Mouse (Mus musculus): Measurements from ENCODE around the gene Dcaf12. TPM values are rescaled to one million over a fixed set of nuclear protein-coding genes. Genes with fewer than 3 reads are reported as not detected.
A peak's percentile ranks its signal among the peaks of the same experiment; 100 is the strongest.

Dcaf12 gene
- total RNA-seq (2014; fragmentation: Nextera tagmentation) = 45.1 and 52.4 TPM in 2 replicates
- total RNA-seq (2017) = 39.1 and 41.8 TPM in 2 replicates
- polyA plus RNA-seq (2012) = 49.2 and 50.8 TPM in 2 replicates

DNA sequence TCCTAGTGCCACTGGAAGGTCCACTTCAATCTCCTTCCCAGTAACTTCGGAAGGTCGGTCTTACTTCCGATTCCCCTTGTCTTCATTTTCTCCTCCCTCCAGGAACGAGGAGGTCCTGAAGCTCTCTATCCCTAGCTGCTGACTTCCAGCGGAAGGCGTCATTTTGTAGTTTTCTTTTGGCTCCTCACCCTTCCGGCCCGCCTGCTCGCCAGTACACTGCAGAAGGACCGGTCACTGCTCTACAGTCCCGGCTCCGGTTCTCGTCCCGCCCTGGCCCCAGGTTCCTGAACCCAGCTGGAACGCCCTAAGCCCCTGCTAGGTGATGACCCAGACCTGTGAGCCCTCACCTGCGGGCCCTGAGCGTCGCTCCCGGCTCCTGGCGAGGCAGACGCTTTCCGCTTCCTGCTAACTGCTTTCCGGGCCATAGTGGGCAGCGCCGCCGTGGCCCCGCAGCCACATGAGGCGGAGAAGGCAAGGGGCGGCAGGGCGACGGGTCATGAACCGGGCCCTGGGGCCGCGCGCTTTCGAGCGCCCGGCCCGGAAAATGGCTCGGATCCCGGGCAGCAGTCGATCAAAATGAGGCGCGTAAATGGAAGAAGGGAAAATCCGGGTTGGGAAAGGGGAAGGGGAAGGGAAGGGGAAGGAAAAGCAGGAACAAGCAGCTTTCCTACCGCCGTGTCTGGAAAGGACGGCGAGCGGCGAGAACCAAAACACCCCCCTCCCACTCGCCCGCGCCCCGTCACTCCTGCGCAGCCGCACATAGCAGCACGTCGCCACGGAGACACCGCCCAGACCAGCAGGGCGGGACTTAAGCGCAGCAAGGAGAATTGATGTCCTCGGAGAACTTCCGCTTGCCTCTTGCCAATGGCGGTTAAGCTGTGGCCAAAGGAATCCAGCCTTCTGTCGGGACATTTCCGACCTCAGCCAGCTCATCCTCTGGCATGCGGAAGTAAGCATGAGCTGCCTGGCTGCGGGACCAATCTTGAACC, at the start of gene Dcaf12:
TSS of gene Dcaf12 (minus strand) at position 749 of the 989 bp plus-strand sequence.
- peaks cover 45% of the 10 kb centered on the region for H3K36me3 ChIP-seq (replicated peaks)
- no peak for TF ChIP-seq GATA2 (IDR thresholded peaks at IDR 0.05; ENCODE audit: borderline replicate concordance, low read depth, low read length)
- no peak for TF ChIP-seq GATA1 (IDR thresholded peaks at IDR 0.05; ENCODE audit: borderline replicate concordance, low read length)
- TF ChIP-seq TAL1 (conservative IDR thresholded peaks at IDR 0.05; ENCODE audit: low read depth, low read length) = no peak
- TF ChIP-seq POLR2AphosphoS5 (IDR thresholded peaks at IDR 0.05; ENCODE audit: insufficient replicate concordance, low read depth, low read length) = no peak
- no peak for TF ChIP-seq CTCF (IDR thresholded peaks at IDR 0.05; ENCODE audit: low read depth, low read length)
- ATAC-seq (ENCODE audit: extremely low read depth, insufficient number of reproducible peaks, low FRiP score, poor library complexity, severe bottlenecking) (peak; percentile 85), DNase-seq (ENCODE audit: low spot score) (peak; percentile 92)
- no peaks in the 10 kb centered on the region for H3K27me3 ChIP-seq (ENCODE audit: insufficient read depth, low read length)
- peak within 1 kb of the TSS; percentile 99 for H3K4me3 ChIP-seq (ENCODE audit: low read depth, low read length)
- H3K4me1 ChIP-seq (ENCODE audit: insufficient read depth, low read depth, low read length) = peaks cover 40% of the 10 kb centered on the region
- H3K9me3 ChIP-seq (replicated peaks) = no peaks in the 10 kb centered on the region

DNA sequence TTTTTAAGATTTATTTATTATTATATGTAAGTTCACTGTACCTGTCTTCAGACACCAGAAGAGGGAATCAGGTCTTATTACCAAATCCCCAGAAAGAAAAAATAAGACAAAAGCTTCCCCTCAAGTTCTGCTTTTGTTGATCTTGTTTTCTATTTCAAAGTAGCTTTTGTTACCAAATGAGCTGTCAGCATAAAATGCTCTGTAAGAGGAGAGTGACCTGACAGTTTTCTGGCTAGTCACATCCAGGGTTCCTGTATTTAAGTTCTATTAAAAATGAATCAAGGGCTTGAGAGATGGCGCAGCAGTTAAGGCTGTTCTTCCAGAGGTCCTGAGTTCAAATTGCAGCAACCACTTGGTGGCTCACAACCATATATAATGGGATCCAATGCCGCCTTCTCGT, 46.4 kb upstream of the Dcaf12 start:
- Histone ChIP-seq H3K36me3 (replicated peaks) (peaks cover 58% of the 10 kb centered on the region), H3K9me3 (replicated peaks) (no peaks in the 10 kb centered on the region), H3K27me3 (ENCODE audit: insufficient read depth, low read length) (no peaks in the 10 kb centered on the region), H3K4me1 (ENCODE audit: insufficient read depth, low read depth, low read length) (peaks cover 17% of the 10 kb centered on the region), H3K4me3 (ENCODE audit: low read depth, low read length) (no peak overlapping the region)
- no peak for ATAC-seq (ENCODE audit: extremely low read depth, insufficient number of reproducible peaks, low FRiP score, poor library complexity, severe bottlenecking)
- TF ChIP-seq POLR2AphosphoS5 (IDR thresholded peaks at IDR 0.05; ENCODE audit: insufficient replicate concordance, low read depth, low read length) (no peak), TAL1 (conservative IDR thresholded peaks at IDR 0.05; ENCODE audit: low read depth, low read length) (no peak), GATA2 (IDR thresholded peaks at IDR 0.05; ENCODE audit: borderline replicate concordance, low read depth, low read length) (no peak), CTCF (IDR thresholded peaks at IDR 0.05; ENCODE audit: low read depth, low read length) (no peak), GATA1 (IDR thresholded peaks at IDR 0.05; ENCODE audit: borderline replicate concordance, low read length) (no peak)
- no peak for DNase-seq (ENCODE audit: low spot score)

GRCm38 (mm10) chr4:41359358-41359757, 44.7 kb upstream of the Dcaf12 start:
- ATAC-seq (ENCODE audit: extremely low read depth, insufficient number of reproducible peaks, low FRiP score, poor library complexity, severe bottlenecking) (no peak), DNase-seq (ENCODE audit: low spot score) (no peak)
- Histone ChIP-seq H3K4me1 (ENCODE audit: insufficient read depth, low read depth, low read length) (peaks cover 17% of the 10 kb centered on the region), H3K9me3 (replicated peaks) (no peaks in the 10 kb centered on the region), H3K4me3 (ENCODE audit: low read depth, low read length) (no peak overlapping the region), H3K27me3 (ENCODE audit: insufficient read depth, low read length) (no peaks in the 10 kb centered on the region), H3K36me3 (replicated peaks) (peaks cover 61% of the 10 kb centered on the region)
- no peak for TF ChIP-seq CTCF (IDR thresholded peaks at IDR 0.05; ENCODE audit: low read depth, low read length)
- no peak for TF ChIP-seq POLR2AphosphoS5 (IDR thresholded peaks at IDR 0.05; ENCODE audit: insufficient replicate concordance, low read depth, low read length)
- TF ChIP-seq TAL1 (conservative IDR thresholded peaks at IDR 0.05; ENCODE audit: low read depth, low read length) = no peak
- TF ChIP-seq GATA2 (IDR thresholded peaks at IDR 0.05; ENCODE audit: borderline replicate concordance, low read depth, low read length) = no peak
- no peak for TF ChIP-seq GATA1 (IDR thresholded peaks at IDR 0.05; ENCODE audit: borderline replicate concordance, low read length)

GRCm38 (mm10) chr4:41358669-41359068, 44.0 kb upstream of the Dcaf12 start:
- H3K27me3 ChIP-seq (ENCODE audit: insufficient read depth, low read length) = no peaks in the 10 kb centered on the region
- DNase-seq (ENCODE audit: low spot score) = no peak
- ATAC-seq (ENCODE audit: extremely low read depth, insufficient number of reproducible peaks, low FRiP score, poor library complexity, severe bottlenecking) = no peak

DNA sequence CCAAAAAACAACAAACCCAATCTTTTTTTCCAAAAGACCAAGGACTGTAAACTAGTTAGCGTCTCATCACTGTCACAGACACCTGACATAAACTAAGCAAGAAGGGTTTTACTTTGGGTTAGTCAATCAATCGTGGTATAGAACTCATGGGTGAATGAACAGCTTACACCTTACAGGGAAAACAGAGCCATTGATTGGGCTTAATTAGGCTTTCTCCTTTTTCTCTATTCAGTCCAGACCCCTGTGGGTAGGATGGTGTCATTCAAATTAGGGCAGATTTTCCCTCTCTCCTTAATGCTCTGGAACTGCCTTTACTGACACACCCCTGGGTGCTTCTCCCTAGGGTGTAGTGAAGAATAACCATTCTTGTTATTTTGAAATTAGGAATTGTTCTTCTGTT, 42.5 kb upstream of the Dcaf12 start:
- H3K4me3 ChIP-seq (ENCODE audit: low read depth, low read length) = no peak overlapping the region
- no peaks in the 10 kb centered on the region for H3K27me3 ChIP-seq (ENCODE audit: insufficient read depth, low read length)
- peaks cover 57% of the 10 kb centered on the region for H3K36me3 ChIP-seq (replicated peaks)
- H3K9me3 ChIP-seq (replicated peaks) = no peaks in the 10 kb centered on the region
- ATAC-seq (ENCODE audit: extremely low read depth, insufficient number of reproducible peaks, low FRiP score, poor library complexity, severe bottlenecking) (no peak), DNase-seq (ENCODE audit: low spot score) (no peak)
- TF ChIP-seq GATA2 (IDR thresholded peaks at IDR 0.05; ENCODE audit: borderline replicate concordance, low read depth, low read length) (no peak), GATA1 (IDR thresholded peaks at IDR 0.05; ENCODE audit: borderline replicate concordance, low read length) (no peak)
- peaks cover 23% of the 10 kb centered on the region for H3K4me1 ChIP-seq (ENCODE audit: insufficient read depth, low read depth, low read length)

More at GRCm38 (mm10) chr4:41358669-41359068, 44.0 kb upstream of the Dcaf12 start:
- Histone ChIP-seq H3K36me3 (replicated peaks) (peaks cover 60% of the 10 kb centered on the region), H3K4me3 (ENCODE audit: low read depth, low read length) (no peak overlapping the region), H3K9me3 (replicated peaks) (no peaks in the 10 kb centered on the region), H3K4me1 (ENCODE audit: insufficient read depth, low read depth, low read length) (peaks cover 17% of the 10 kb centered on the region)
- TF ChIP-seq GATA1 (IDR thresholded peaks at IDR 0.05; ENCODE audit: borderline replicate concordance, low read length) (no peak), POLR2AphosphoS5 (IDR thresholded peaks at IDR 0.05; ENCODE audit: insufficient replicate concordance, low read depth, low read length) (no peak), GATA2 (IDR thresholded peaks at IDR 0.05; ENCODE audit: borderline replicate concordance, low read depth, low read length) (no peak), TAL1 (conservative IDR thresholded peaks at IDR 0.05; ENCODE audit: low read depth, low read length) (no peak), CTCF (IDR thresholded peaks at IDR 0.05; ENCODE audit: low read depth, low read length) (no peak)

DNA sequence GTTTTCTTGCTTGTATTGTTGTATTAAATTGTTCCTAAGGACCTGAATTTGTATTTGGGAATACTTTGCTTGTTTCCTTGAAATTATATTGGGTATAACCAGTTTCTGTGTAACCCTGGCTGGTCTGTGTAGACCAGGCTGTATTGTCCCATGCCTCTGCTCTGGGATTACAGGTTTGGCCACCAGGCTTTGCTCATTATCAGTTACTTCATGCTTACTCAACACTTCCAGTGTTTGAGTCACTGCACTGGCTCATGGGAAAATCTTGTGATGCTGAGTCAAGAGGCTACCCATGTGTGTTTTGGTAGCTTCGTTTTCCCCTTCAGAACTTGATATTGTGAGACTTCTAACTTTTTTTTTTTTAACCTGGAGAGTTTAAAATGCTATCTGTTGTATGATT, 38.6 kb upstream of the Dcaf12 start:
- Histone ChIP-seq H3K36me3 (replicated peaks) (peaks cover 41% of the 10 kb centered on the region), H3K27me3 (ENCODE audit: insufficient read depth, low read length) (no peaks in the 10 kb centered on the region), H3K9me3 (replicated peaks) (no peaks in the 10 kb centered on the region), H3K4me3 (ENCODE audit: low read depth, low read length) (no peak overlapping the region), H3K4me1 (ENCODE audit: insufficient read depth, low read depth, low read length) (peaks cover 36% of the 10 kb centered on the region)
- TF ChIP-seq GATA1 (IDR thresholded peaks at IDR 0.05; ENCODE audit: borderline replicate concordance, low read length) (no peak), GATA2 (IDR thresholded peaks at IDR 0.05; ENCODE audit: borderline replicate concordance, low read depth, low read length) (no peak), CTCF (IDR thresholded peaks at IDR 0.05; ENCODE audit: low read depth, low read length) (no peak), POLR2AphosphoS5 (IDR thresholded peaks at IDR 0.05; ENCODE audit: insufficient replicate concordance, low read depth, low read length) (no peak), TAL1 (conservative IDR thresholded peaks at IDR 0.05; ENCODE audit: low read depth, low read length) (no peak)
- no peak for ATAC-seq (ENCODE audit: extremely low read depth, insufficient number of reproducible peaks, low FRiP score, poor library complexity, severe bottlenecking)
- DNase-seq (ENCODE audit: low spot score) = no peak
